Mouse (Mus musculus) neural tube, embryonic 13.5 days (tissue): ENCODE results near the gene Pitx2. TPM values are rescaled to one million over a fixed set of nuclear protein-coding genes. Genes with fewer than 3 reads are reported as not detected.

ENCODE experiments used
- ATAC-seq: fragments of 200-750 bp; cut with Nextera tagmentation; 2 replicates; pipeline ENCODE4 v1.8.0; 2017; ENCODE audit warnings: low read depth, mild to moderate bottlenecking, moderate TSS enrichment, moderate library complexity
- H3K27ac ChIP-seq: fragments of 300-500 bp; sonication (generic); replicated peaks from 2 replicates; pipeline ENCODE4 v1.5.1; 2015; ENCODE audit warnings: moderate library complexity, mild to moderate bottlenecking, inconsistent platforms
- H3K27me3 ChIP-seq: fragments of 300-500 bp; sonication (generic); 2 replicates; pipeline ENCODE4 v1.6.1; 2015; ENCODE audit warnings: mild to moderate bottlenecking, inconsistent platforms
- H3K36me3 ChIP-seq: fragments of 300-500 bp; sonication (generic); 2 replicates; pipeline ENCODE4 v1.6.1; 2015; ENCODE audit warnings: mild to moderate bottlenecking, inconsistent platforms
- H3K4me1 ChIP-seq: fragments of 300-500 bp; sonication (generic); replicated peaks from 2 replicates; pipeline ENCODE4 v1.6.1; 2015; ENCODE audit warnings: inconsistent platforms
- H3K4me2 ChIP-seq: fragments of 300-500 bp; sonication (generic); 2 replicates; pipeline ENCODE4 v1.6.1; 2015; ENCODE audit warnings: inconsistent platforms, mild to moderate bottlenecking, moderate library complexity
- H3K4me3 ChIP-seq: fragments of 300-500 bp; sonication (generic); 2 replicates; pipeline ENCODE4 v1.5.1; 2015; ENCODE audit warnings: mild to moderate bottlenecking, inconsistent platforms
- H3K9ac ChIP-seq: fragments of 300-500 bp; sonication (generic); 2 replicates; pipeline ENCODE4 v1.6.1; 2015; ENCODE audit warnings: moderate library complexity, mild to moderate bottlenecking, inconsistent platforms
- H3K9me3 ChIP-seq: fragments of 300-500 bp; sonication (generic); 2 replicates; pipeline ENCODE4 v1.6.1; 2016; ENCODE audit warnings: inconsistent platforms
- WGBS: fragments of 180-500 bp; shearing (Covaris S2); methylation state at CpG from one replicate; pipeline ENCODE4 v1.1.7; 2015; 5-methylcytosine and 5-hydroxymethylcytosine counted together
- polyA plus RNA-seq: library from polyadenylated mRNA; unstranded; fragments of >200 nt; fragmentation: Nextera tagmentation; extraction: Ambion mirVana; gene quantifications from 2 replicates; pipeline ENCODE4 v1.2.1, GENCODE M21; 2015

Pitx2 gene
- 4.2 and 5.7 TPM in 2 replicates for polyA plus RNA-seq

- Histone ChIP-seq H3K4me2 (peak within 1 kb of the TSS; percentile 57), H3K9me3 (no peaks in the 10 kb centered on the region), H3K9ac (0 out of 2 replicates have a peak within 1 kb of the TSS, but pooled peaks have one; percentile 12), H3K27me3 (peaks cover 94% of the 10 kb centered on the region), H3K27ac (no peak within 1 kb of the TSS), H3K4me1 (peaks cover 28% of the 10 kb centered on the region), H3K36me3 (no peaks in the 10 kb centered on the region), H3K4me3 (peak within 1 kb of the TSS; percentile 30)
- WGBS = under 1% methylated on average over 60 of the region's 60 CpGs
- peak; percentile 77 for ATAC-seq
Measured at GRCm38 (mm10) chr3:129199609-129200500, at the start of gene Pitx2. Gene Pitx2 (plus strand): TSS chr3:129199878.

- H3K4me3 ChIP-seq = no peak overlapping the region
- no peak overlapping the region for H3K4me2 ChIP-seq
- 0 out of 2 replicates have a peak, but pooled peaks cover 4% of the 10 kb centered on the region for H3K4me1 ChIP-seq
- WGBS = 81% methylated on average over 2 of the region's 2 CpGs
- no peaks in the 10 kb centered on the region for H3K36me3 ChIP-seq
- no peak overlapping the region for H3K27ac ChIP-seq
- no peaks in the 10 kb centered on the region for H3K27me3 ChIP-seq
- no peak overlapping the region for H3K9ac ChIP-seq
- ATAC-seq = no peak
- no peaks in the 10 kb centered on the region for H3K9me3 ChIP-seq
Measured at GRCm38 (mm10) chr3:129150001-129150400, 49.7 kb upstream of the Pitx2 start.

- H3K4me2 ChIP-seq = no peak overlapping the region
- no peaks in the 10 kb centered on the region for H3K27me3 ChIP-seq
- WGBS = 60% methylated on average over 8 of the region's 8 CpGs
- no peaks in the 10 kb centered on the region for H3K36me3 ChIP-seq
- H3K9ac ChIP-seq = no peak overlapping the region
- no peaks in the 10 kb centered on the region for H3K9me3 ChIP-seq
- ATAC-seq = no peak
- H3K4me3 ChIP-seq = no peak overlapping the region
- H3K27ac ChIP-seq = no peak overlapping the region
- H3K4me1 ChIP-seq = 0 out of 2 replicates have a peak, but pooled peaks cover 4% of the 10 kb centered on the region
Measured at GRCm38 (mm10) chr3:129151096-129151685, 48.5 kb upstream of the Pitx2 start.

GRCm38 (mm10) chr3:129158812-129159370, 40.8 kb upstream of the Pitx2 start:
- WGBS = 47% methylated on average over 9 of the region's 9 CpGs

GRCm38 (mm10) chr3:129161333-129162035, 38.2 kb upstream of the Pitx2 start:
- H3K27ac ChIP-seq = no peak overlapping the region
- no peaks in the 10 kb centered on the region for H3K9me3 ChIP-seq
- H3K36me3 ChIP-seq = no peaks in the 10 kb centered on the region
- no peak overlapping the region for H3K4me2 ChIP-seq
- no peak overlapping the region for H3K4me3 ChIP-seq
- H3K27me3 ChIP-seq = no peaks in the 10 kb centered on the region
- H3K4me1 ChIP-seq = peaks cover 11% of the 10 kb centered on the region; the same call in 1 of the 2 replicates
- ATAC-seq = no peak
- WGBS = 87% methylated on average over 11 of the region's 11 CpGs
- H3K9ac ChIP-seq = no peak overlapping the region

More at GRCm38 (mm10) chr3:129158812-129159370, 40.8 kb upstream of the Pitx2 start:
- Histone ChIP-seq H3K36me3 (no peaks in the 10 kb centered on the region), H3K9me3 (no peaks in the 10 kb centered on the region), H3K4me3 (no peak overlapping the region), H3K27me3 (no peaks in the 10 kb centered on the region), H3K4me2 (no peak overlapping the region), H3K27ac (no peak overlapping the region), H3K4me1 (peaks cover 15% of the 10 kb centered on the region; the same call in 1 of the 2 replicates), H3K9ac (no peak overlapping the region)
- no peak for ATAC-seq

GRCm38 (mm10) chr3:129164246-129164645, 35.4 kb upstream of the Pitx2 start:
- Histone ChIP-seq H3K9ac (no peak overlapping the region), H3K4me1 (no peaks in the 10 kb centered on the region), H3K4me3 (no peak overlapping the region), H3K9me3 (no peaks in the 10 kb centered on the region), H3K27me3 (no peaks in the 10 kb centered on the region), H3K4me2 (no peak overlapping the region), H3K27ac (no peak overlapping the region), H3K36me3 (no peaks in the 10 kb centered on the region)
- WGBS = 92% methylated on average over 1 of the region's 1 CpGs
- no peak for ATAC-seq

- Histone ChIP-seq H3K4me2 (no peak overlapping the region), H3K27me3 (no peaks in the 10 kb centered on the region), H3K27ac (no peak overlapping the region), H3K9me3 (no peaks in the 10 kb centered on the region), H3K4me3 (no peak overlapping the region), H3K4me1 (no peaks in the 10 kb centered on the region), H3K9ac (no peak overlapping the region), H3K36me3 (no peaks in the 10 kb centered on the region)
- no peak for ATAC-seq
- WGBS = 92% methylated on average over 8 of the region's 8 CpGs
Measured at GRCm38 (mm10) chr3:129165715-129166114, 34.0 kb upstream of the Pitx2 start.

GRCm38 (mm10) chr3:129166684-129167083, 33.0 kb upstream of the Pitx2 start:
- Histone ChIP-seq H3K4me3 (no peak overlapping the region), H3K9ac (no peak overlapping the region), H3K36me3 (no peaks in the 10 kb centered on the region), H3K4me1 (no peaks in the 10 kb centered on the region), H3K9me3 (no peaks in the 10 kb centered on the region), H3K27me3 (no peaks in the 10 kb centered on the region), H3K4me2 (no peak overlapping the region), H3K27ac (no peak overlapping the region)
- ATAC-seq = no peak
- 14% methylated on average over 6 of the region's 6 CpGs for WGBS

- Histone ChIP-seq H3K4me1 (no peaks in the 10 kb centered on the region), H3K27ac (no peak overlapping the region), H3K36me3 (no peaks in the 10 kb centered on the region), H3K27me3 (no peaks in the 10 kb centered on the region), H3K9me3 (no peaks in the 10 kb centered on the region), H3K4me2 (no peak overlapping the region), H3K4me3 (no peak overlapping the region), H3K9ac (no peak overlapping the region)
- ATAC-seq = no peak
- WGBS = 74% methylated on average over 7 of the region's 7 CpGs
Measured at GRCm38 (mm10) chr3:129170416-129170815, 29.3 kb upstream of the Pitx2 start.

GRCm38 (mm10) chr3:129171789-129172188, 27.9 kb upstream of the Pitx2 start:
- ATAC-seq = no peak
- H3K9me3 ChIP-seq = no peaks in the 10 kb centered on the region
- no peak overlapping the region for H3K4me3 ChIP-seq
- WGBS = 93% methylated on average over 4 of the region's 4 CpGs
- no peak overlapping the region for H3K9ac ChIP-seq
- H3K4me1 ChIP-seq = no peaks in the 10 kb centered on the region
- H3K27me3 ChIP-seq = no peaks in the 10 kb centered on the region
- no peak overlapping the region for H3K27ac ChIP-seq
- H3K36me3 ChIP-seq = no peaks in the 10 kb centered on the region
- no peak overlapping the region for H3K4me2 ChIP-seq

- no peak for ATAC-seq
- peaks cover 4% of the 10 kb centered on the region for H3K4me1 ChIP-seq
- no peaks in the 10 kb centered on the region for H3K36me3 ChIP-seq
- WGBS = 6% methylated on average over 12 of the region's 12 CpGs
- H3K4me2 ChIP-seq = no peak overlapping the region
- H3K4me3 ChIP-seq = no peak overlapping the region
- no peaks in the 10 kb centered on the region for H3K9me3 ChIP-seq
- no peak overlapping the region for H3K9ac ChIP-seq
- H3K27ac ChIP-seq = no peak overlapping the region
- H3K27me3 ChIP-seq = peaks cover 78% of the 10 kb centered on the region
Measured at GRCm38 (mm10) chr3:129194436-129194835, 5.2 kb upstream of the Pitx2 start.

GRCm38 (mm10) chr3:129195036-129195435, 4.6 kb upstream of the Pitx2 start:
- Histone ChIP-seq H3K4me3 (no peak overlapping the region), H3K4me1 (peaks cover 10% of the 10 kb centered on the region), H3K9me3 (no peaks in the 10 kb centered on the region), H3K27ac (no peak overlapping the region), H3K4me2 (no peak overlapping the region), H3K36me3 (no peaks in the 10 kb centered on the region), H3K9ac (no peak overlapping the region), H3K27me3 (peaks cover 84% of the 10 kb centered on the region)
- ATAC-seq = no peak
- 1% methylated on average over 16 of the region's 16 CpGs for WGBS
